Mouse (Mus musculus): ENCODE measurements around the gene Tet1. TPM values are rescaled to one million over a fixed set of nuclear protein-coding genes. Genes with fewer than 3 reads are reported as not detected.

The Tet1 gene
- polyA plus RNA-seq, 1 experiment from 2014 or later: 1.5 TPM

DNA sequence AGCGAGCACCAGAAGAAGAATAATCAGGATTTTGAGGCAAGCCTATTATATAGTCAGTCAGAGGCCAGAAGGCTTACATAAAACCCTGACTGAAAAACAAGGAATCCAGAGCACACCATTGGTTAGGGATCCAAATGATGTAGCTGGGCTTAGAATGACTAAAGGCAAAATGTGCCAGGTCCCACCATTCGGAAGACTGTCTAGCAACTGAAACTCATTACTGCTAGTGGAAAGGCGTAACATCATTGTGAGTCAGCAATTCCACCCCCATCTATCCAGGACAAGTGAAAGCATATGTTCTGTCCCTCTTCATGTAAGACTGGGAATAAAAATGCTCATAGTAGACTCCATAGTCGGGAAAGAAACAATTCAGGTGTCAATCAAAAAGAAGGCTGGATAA is 57.8 kb downstream of the Tet1 start:
- ATAC-seq (no peak), DNase-seq (ENCODE audit: low read depth, low spot score) (no peak)
- no peak for TF ChIP-seq CTCF (IDR thresholded peaks at IDR 0.05)
- in situ Hi-C loops (cut with MboI; ENCODE audit: low pct_unique_long_range_greater_than_20kb): no loop called here
- H3K27me3 ChIP-seq: no peaks in the 10 kb centered on the region
- ChIA-PET CTCF (no interaction called here), POLR2A (no interaction called here)

DNA sequence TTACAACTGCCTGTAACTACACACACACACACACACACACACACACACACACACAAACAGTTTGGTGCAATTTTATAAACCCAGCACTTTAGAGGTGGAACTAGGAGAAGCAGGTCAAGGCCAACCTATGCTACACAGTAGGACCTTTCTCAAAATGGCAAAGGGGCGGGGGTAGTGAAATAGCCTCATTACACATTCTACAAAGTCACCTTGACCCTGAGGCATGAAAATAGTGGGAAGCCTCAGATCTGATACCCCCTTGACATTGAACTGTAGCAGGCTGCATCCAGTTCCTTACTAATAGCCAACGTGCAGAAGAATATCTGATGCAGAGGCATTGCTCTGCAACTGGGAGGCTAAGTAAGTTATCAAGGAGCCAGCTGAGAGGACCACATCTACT is 60.0 kb downstream of the Tet1 start:
- ChIA-PET POLR2A (interaction anchor here (0.7 kb wide), 1 partner anchor 69 kb away, joined by 3 read pairs; no protein-coding TSS in a partner anchor), CTCF (no interaction called here)
- no peak for DNase-seq (ENCODE audit: low read depth, low spot score)
- in situ Hi-C loops (cut with MboI; ENCODE audit: low pct_unique_long_range_greater_than_20kb): no loop called here
- ATAC-seq: no peak
- TF ChIP-seq CTCF (IDR thresholded peaks at IDR 0.05): no peak
- no peaks in the 10 kb centered on the region for H3K27me3 ChIP-seq

DNA sequence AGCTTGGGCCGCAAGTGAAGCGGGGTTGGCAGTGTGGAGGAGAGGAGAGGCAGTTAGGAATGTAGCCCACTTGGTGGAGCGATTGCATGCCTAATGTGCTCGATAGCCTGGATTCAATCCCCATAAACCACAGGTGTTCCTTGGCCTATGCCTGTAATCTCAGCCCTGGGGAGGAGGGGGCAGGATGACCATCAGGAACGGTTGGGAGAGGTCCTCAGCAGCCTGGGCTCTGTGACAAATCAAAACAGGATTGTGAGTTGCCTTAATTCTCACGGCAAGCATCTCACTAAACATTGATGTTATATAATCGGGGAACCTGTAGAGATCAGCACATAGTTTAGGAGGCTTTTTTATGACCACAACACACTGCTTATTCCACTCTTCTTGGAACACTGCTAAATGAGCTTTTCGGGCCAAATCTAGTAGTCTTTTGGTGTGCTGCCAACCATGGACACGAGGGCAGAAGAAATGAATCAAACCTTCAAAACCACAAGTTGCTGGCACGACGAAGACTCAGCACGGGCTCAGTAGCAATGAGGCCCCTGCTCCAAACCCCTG is 61.6 kb downstream of the Tet1 start:
- ChIA-PET POLR2A (interaction anchor here (0.8 to 1.3 kb wide), 2 partner anchors 13 to 27 kb away, joined by 3 to 7 read pairs; no protein-coding TSS in a partner anchor), CTCF (interaction anchor here (0.8 kb wide), 1 partner anchor 17 kb away, joined by 3 read pairs; no protein-coding TSS in a partner anchor)
- peak; percentile 42 for TF ChIP-seq CTCF (IDR thresholded peaks at IDR 0.05)
- DNase-seq (ENCODE audit: low read depth, low spot score): peak; percentile 39
- in situ Hi-C loops (cut with MboI; ENCODE audit: low pct_unique_long_range_greater_than_20kb): no loop called here
- peak; percentile 18 for ATAC-seq
- H3K27me3 ChIP-seq: no peaks in the 10 kb centered on the region

DNA sequence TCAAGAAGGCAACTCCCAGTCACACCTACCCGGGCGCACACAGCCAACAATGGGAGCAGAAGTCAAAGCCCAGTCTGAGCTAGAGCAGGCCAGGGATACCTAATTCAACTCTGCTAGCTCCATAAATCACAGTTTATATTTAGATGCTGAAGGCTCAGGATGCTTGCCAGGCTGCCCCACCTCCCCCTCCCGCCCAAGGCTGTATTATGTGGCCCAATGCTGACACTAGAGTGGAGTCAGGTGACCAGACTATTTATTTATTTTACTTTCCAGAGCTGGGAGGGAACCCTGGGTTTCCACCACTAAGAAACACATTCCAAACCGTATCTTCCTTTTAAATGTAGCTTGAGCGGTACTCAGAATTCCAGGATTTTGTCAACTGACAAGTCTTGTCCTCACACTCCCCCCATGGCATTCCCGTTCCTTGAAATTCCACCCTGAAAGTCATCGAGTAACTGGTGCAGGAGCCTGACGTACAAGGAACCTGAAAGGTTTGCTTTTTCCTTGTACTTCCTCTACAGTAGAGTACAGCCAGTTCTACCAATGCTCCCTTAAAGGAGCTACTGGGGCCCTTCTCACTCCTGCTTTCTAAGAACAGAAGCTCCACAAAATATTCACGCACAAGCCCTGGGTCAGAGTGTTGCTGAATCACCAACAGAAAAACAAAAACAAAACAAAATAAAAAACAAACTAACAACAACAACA is 64.9 kb downstream of the Tet1 start:
- in situ Hi-C loops (cut with MboI; ENCODE audit: low pct_unique_long_range_greater_than_20kb): no loop called here
- CTCF ChIA-PET: interaction anchor here (1.1 to 1.2 kb wide), 2 partner anchors 9 to 21 kb away, joined by 3 read pairs; no protein-coding TSS in a partner anchor
- no peak for DNase-seq (ENCODE audit: low read depth, low spot score)
- TF ChIP-seq CTCF (IDR thresholded peaks at IDR 0.05): no peak
- ATAC-seq: no peak
- H3K27me3 ChIP-seq: no peaks in the 10 kb centered on the region
- POLR2A ChIA-PET: no interaction called here

DNA sequence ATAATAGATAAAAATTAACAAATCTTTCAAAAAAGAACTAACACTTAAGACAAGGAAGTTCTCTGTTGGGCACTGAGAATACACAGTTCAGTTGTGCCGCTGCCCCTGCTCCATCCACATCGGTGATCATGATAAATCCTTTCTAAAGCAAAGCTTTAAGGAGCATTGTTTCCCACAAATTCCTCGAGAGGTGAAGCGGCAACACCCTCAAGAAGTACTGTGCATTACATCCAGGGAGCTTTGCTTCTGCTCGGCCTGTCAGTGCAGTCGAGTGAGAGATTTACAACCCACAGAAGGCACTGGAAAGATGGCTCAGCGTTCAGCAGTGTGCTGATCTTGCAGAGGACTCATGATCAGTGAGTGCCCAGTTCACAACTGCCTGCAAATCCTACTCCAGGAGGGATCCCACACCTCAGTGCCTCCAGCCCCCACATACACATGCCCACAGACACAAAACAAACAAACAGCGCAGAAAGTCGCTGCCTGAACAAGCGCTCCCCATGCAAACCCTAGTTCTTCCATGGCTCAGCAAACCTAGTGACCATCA is 66.8 kb downstream of the Tet1 start:
- no peak for TF ChIP-seq CTCF (IDR thresholded peaks at IDR 0.05)
- in situ Hi-C loops (cut with MboI; ENCODE audit: low pct_unique_long_range_greater_than_20kb): no loop called here
- DNase-seq (ENCODE audit: low read depth, low spot score) (no peak), ATAC-seq (no peak)
- CTCF ChIA-PET: no interaction called here
- no peaks in the 10 kb centered on the region for H3K27me3 ChIP-seq
- POLR2A ChIA-PET: no interaction called here

DNA sequence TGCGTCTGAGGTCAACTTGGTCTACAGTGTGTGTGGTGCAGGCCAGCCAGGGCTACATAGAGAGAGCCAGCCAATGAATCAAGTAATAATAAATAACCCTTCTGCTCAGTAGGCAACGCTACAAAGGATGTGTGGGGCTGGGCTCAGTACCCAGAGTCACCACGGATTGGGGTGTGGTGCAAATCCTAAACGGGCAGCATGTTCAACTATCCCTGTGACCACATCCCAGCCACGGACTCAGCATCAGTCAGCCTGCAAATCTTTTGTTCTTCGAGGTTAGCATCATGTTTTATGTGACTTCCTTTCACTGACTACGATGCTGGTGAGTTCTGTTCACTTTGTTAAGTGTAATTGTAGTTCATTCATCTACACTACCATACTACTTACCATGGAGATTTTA is 68.1 kb downstream of the Tet1 start:
- POLR2A ChIA-PET: no interaction called here
- DNase-seq (ENCODE audit: low read depth, low spot score) (no peak), ATAC-seq (no peak)
- TF ChIP-seq CTCF (IDR thresholded peaks at IDR 0.05): no peak
- CTCF ChIA-PET: no interaction called here
- in situ Hi-C loops (cut with MboI; ENCODE audit: low pct_unique_long_range_greater_than_20kb): no loop called here
- no peaks in the 10 kb centered on the region for H3K27me3 ChIP-seq

DNA sequence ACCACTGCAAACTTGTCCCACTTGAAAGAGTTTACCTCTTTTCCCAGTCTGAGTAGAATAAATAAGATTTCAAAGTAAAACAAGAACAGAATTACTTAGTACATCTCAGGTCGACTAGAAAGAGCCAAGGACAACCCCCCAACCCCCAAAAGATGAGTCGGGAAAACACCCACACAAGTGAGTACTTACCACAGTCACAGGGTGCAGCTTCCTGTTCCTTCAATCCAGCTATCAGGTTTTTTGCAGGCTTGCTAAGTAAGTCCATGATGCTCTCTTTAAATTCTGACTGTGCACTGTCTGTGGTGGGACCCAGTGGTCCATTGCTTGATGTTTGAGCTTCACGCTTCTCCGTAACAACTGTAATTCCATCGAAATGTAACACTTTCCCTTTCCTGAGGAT is 70.8 kb downstream of the Tet1 start:
- TF ChIP-seq CTCF (IDR thresholded peaks at IDR 0.05): no peak
- ATAC-seq: no peak
- no peaks in the 10 kb centered on the region for H3K27me3 ChIP-seq
- no peak for DNase-seq (ENCODE audit: low read depth, low spot score)
- in situ Hi-C loops (cut with MboI; ENCODE audit: low pct_unique_long_range_greater_than_20kb): no loop called here
- ChIA-PET POLR2A (no interaction called here), CTCF (no interaction called here)

DNA sequence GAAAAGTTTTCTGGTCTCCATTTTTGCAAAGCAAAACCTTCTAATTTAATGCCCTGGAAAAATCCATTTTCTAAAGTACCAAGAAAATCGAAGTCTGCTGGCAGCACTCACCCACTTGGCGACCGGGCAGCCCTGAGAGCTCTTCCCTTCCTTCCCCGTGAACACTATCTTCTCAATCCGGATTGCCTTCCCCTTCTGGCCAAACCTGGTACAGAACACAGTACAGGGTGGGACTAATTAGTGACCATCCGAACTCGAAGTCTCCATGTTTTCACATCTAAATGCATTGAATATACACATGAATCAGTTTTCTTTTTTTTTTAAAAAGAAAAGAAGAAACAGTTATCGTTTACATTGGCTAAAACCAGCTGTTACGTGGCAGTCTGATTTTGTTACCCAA is 76.0 kb downstream of the Tet1 start:
- ATAC-seq (no peak), DNase-seq (ENCODE audit: low read depth, low spot score) (no peak)
- no peaks in the 10 kb centered on the region for H3K27me3 ChIP-seq
- TF ChIP-seq CTCF (IDR thresholded peaks at IDR 0.05): no peak
- POLR2A ChIA-PET: no interaction called here
- in situ Hi-C loops (cut with MboI; ENCODE audit: low pct_unique_long_range_greater_than_20kb): no loop called here
- CTCF ChIA-PET: interaction anchor here (1.3 kb wide), 1 partner anchor 8 kb away, joined by 3 read pairs; no protein-coding TSS in a partner anchor

DNA sequence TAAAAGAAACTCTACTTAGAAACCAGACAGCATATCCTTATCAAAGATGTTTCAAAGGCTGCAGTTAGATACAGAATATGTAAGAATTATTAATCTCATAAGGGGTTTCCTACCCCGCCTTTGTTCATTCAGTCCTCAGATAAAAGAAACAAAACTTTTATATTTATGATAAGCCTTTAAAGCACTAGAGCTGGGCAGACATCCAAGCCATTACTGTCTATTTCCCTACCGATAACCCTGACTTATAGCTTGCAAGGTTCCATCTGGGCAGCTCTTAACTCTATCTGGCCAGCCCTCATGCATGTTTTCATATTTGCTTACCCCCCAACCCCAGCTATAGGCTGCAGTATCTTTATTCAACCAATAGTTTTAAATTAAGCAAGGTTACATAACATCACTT is 77.2 kb downstream of the Tet1 start:
- in situ Hi-C loops (cut with MboI; ENCODE audit: low pct_unique_long_range_greater_than_20kb): no loop called here
- DNase-seq (ENCODE audit: low read depth, low spot score) (no peak), ATAC-seq (no peak)
- TF ChIP-seq CTCF (IDR thresholded peaks at IDR 0.05): no peak
- POLR2A ChIA-PET: no interaction called here
- H3K27me3 ChIP-seq: no peaks in the 10 kb centered on the region
- CTCF ChIA-PET: no interaction called here

DNA sequence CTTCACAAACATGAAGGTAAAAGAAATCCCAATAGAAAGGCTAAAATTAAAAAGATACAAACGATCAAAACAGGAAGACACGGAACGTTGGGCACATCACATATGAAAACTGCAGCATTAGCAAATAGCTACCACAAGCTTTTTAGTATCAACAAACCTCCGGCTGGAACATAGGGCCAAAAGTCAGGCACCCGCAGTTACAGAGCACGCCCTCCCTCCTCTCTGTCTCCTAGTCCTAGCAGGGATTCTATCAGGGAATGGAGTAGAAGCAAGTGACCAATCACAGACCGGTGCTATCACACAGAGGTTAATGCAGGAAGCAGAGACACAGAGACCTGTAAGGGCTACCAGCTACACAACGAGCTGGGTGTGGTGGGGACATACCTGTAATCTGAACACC is 84.3 kb downstream of the Tet1 start:
- TF ChIP-seq CTCF (IDR thresholded peaks at IDR 0.05): no peak
- ChIA-PET POLR2A (no interaction called here), CTCF (interaction anchor here (1.0 kb wide), 1 partner anchor 9 kb away, joined by 3 read pairs; no protein-coding TSS in a partner anchor)
- no peaks in the 10 kb centered on the region for H3K27me3 ChIP-seq
- in situ Hi-C loops (cut with MboI; ENCODE audit: low pct_unique_long_range_greater_than_20kb): no loop called here
- no peak for DNase-seq (ENCODE audit: low read depth, low spot score)
- no peak for ATAC-seq

DNA sequence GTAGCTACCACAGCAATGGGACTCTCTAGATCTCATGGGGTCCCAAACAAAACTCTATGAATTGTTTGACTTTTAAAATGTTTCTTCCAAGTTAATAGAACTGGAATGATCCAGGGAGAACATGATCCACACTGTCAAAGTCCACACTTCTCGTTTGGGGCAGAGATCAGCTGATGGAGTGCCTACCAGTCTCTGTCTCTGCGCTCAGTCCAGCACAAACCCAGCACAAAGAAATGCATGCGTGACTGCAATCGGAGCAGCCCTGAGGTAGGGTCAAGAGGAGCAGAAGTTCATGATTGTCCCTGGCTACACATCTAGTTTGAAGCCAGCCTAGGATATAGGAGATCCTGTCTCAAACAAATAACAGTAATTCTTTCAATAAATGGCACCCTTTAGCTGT is 85.4 kb downstream of the Tet1 start:
- no peak for ATAC-seq
- DNase-seq (ENCODE audit: low read depth, low spot score): no peak
- TF ChIP-seq CTCF (IDR thresholded peaks at IDR 0.05): no peak
- in situ Hi-C loops (cut with MboI; ENCODE audit: low pct_unique_long_range_greater_than_20kb): no loop called here
- POLR2A ChIA-PET: no interaction called here
- CTCF ChIA-PET: no interaction called here
- H3K27me3 ChIP-seq: no peaks in the 10 kb centered on the region
